Mouse (Mus musculus) heart, adult 8-10 months (tissue): Measurements from ENCODE around the gene Zyx. TPM values are rescaled to one million over a fixed set of nuclear protein-coding genes. Genes with fewer than 3 reads are reported as not detected.
A peak's percentile ranks its signal among the peaks of the same experiment; 100 is the strongest.

Experiments used
- DNase-seq: peaks from one replicate; pipeline ENCODE4 v3.0.0; 2022; ENCODE audit warnings: low spot score
- total RNA-seq, 4 experiments: library from RNA; stranded (reverse); gene quantifications; 2 replicates each; pipeline ENCODE4 v1.2.4; 2022

Gene Zyx
- total RNA-seq, 4 experiments from 2014 or later: 39.3 to 47.4 (median 44.6) TPM

DNA sequence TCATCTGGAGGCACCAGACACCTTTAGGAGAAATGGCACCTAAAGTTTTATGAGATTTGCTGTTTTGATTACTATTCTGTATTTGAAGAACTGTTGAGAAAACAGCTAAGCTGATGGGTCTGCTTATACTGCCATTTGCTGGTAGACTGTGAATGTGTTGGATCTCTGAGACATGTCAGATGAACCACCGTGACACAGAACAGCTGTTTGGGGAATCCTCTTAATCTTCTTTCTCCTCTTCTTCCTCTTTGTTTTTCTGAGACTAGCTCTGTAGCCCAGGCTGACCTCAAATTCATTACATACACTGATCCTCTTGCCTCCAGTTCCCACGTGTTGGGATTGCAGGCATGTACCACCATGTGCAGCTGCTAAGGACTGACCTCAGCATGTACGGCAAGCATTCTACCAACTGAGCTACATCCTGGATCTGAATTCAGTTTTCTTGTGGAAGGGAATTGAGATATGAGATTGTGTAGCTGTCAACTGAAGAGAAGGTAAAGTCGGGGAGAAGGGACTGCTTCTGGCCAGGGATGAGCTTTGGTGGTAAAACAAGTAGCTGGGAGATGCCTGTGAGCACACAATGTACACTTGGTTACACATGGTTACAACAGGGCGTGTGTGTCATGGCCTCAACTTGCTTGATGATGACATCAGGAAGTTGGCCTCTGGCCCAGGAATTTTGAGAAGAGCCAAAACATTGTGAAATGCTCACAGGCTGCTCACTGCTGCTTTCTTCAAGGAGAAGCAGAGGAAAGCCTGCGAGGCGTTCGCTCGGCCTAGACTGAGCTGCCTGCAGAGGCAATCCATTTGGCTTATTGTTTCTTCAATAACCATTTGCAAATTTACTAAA is 46.8 kb downstream of the Zyx start:
- DNase-seq: peak; percentile 96

DNA sequence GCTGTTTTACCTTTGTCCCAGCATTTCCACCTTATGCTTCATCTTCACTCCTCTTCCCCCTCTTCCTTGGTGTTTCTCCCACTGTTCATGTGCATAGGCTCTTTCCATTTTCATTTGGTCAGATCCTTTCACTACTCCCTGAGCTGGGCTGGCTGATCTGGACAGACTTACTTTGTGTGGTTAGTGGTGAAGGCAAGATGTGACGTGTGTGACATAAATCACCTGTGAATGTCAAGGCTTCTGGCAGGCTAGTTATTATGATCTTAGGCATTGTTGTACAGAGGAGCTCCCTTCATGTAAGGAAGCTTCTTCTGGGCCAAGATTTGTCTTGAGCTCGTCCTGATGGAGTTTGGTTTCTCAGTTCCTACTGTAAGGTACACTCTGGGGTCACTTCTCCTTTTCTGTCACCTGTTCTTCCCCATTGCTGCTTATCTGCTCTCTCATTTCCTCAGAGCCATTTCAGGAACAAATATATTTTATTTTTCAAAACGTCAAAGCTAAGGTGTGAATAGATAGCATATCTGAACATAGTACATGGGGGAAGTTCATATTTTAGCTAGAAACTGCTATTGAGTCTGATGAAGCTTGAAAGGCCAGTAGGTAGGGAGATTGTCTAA is 47.7 kb downstream of the Zyx start:
- no peak for DNase-seq

DNA sequence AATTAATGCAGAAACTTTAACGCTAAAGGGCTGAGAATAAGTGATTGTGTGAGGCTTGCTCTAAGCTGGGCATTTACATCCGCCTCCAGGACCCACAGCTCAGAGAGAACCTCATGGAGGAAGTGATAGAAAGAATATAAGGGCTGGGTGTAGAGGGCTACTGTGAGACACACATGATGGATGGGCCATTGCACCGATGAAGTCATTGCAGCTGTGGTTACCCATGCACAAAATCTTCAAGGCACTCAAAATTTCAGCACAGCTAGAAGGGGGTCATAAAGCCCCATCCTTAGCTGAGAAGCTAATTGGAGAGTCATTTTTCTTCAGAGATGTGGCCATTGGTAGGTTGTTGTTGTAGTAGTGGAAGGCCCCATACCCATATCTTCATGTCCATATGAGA is 48.9 kb downstream of the Zyx start:
- DNase-seq: no peak

DNA sequence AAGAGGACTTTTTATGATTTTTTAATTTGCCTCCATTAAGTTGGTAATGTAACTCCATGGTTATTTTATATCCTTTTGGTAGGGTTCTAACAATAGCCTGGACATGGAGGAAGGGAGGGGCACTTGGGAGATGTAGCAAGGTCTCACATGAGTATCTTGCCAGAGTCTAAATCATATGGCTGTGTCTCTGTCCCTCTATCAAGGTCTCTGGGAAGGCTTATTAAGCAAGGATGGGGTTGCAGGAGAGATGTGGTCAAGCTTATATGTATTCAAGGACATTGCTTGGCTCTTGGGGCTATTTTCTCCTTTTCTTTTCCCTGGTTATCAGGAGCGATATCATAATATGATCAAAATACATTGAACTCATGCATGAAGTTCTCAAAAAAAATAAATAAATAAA is 49.6 kb downstream of the Zyx start:
- DNase-seq: no peak

DNA sequence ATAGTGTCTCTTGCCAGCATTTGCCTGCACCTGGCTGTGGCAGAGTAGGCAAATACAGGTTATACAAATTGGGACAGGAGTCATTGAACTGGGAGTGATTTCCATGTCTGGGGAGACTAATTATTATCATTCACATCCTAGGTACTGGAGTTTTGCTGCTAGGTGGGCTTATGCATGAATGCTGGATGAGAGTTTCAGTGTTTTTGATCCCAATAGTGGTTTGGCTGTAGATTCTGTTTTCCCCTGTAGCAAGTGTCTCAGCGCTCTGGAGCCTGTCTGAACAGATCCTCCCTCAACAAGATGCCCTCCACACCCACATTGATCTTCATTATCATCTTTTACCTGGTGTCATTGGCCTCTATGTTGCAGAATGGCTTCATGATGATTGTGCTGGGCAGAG is 50.5 kb downstream of the Zyx start, which contains the start of gene Tas2r143:
Gene Tas2r143, plus strand, starts transcription at position 301 of the 400 bp plus-strand sequence.
- DNase-seq: no peak

DNA sequence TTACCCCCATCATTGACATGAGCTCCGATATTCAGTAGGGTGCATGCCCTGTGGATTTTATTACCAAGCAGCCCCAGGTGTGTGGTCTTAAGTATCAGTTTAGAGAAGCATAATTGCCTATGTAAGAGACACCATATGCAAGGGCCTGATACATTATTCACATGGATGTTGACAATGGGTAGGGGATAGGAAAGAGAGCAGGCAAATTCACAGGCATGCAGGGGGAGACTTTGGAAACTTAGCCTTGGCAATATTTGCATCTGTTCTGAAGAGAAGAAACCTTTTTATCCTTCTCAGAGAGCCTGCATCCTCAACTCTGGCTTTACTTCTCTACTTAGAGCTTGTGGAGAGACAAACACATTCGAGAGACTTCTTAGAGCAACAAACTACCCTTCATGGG is 55.7 kb downstream of the Zyx start, which contains the start of gene Tas2r135:
Gene Tas2r135, plus strand, starts transcription at position 301 of the 400 bp plus-strand sequence.
- no peak for DNase-seq

Other genes starting within 250 kb of the Zyx start
- not detected for gene Tas2r139, start 208.7 kb upstream of the Zyx start, total RNA-seq
- not detected for gene Tas2r144, start 134.3 kb upstream of the Zyx start, total RNA-seq
- 100 to 1,000 TPM; 139 to 181 (median 156) TPM for gene Gstk1, start 103.7 kb upstream of the Zyx start, total RNA-seq
- under 1 TPM in 2 of 4 experiments, not detected in 2; 0.30 to 0.62 TPM for gene Tmem139, start 87.7 kb upstream of the Zyx start, total RNA-seq
- gene Casp2, start 84.6 kb upstream of the Zyx start, total RNA-seq: 1 to 10 TPM; 6.3 to 9.6 (median 7.5) TPM
- gene Clcn1, start 62.9 kb upstream of the Zyx start, total RNA-seq: 10 to 100 TPM in 1 of 4 experiments, 1 to 10 TPM in 3; 4.6 to 10.8 (median 7.5) TPM
- gene Fam131b, start 25.0 kb upstream of the Zyx start, total RNA-seq: under 1 TPM; 0.44 to 0.82 (median 0.51) TPM
- gene Epha1, start 23.6 kb downstream of the Zyx start, total RNA-seq: under 1 TPM; 0.19 to 0.37 (median 0.27) TPM
- not detected for gene Tas2r143, start 50.6 kb downstream of the Zyx start, total RNA-seq
- gene Tas2r135, start 55.8 kb downstream of the Zyx start, total RNA-seq: under 1 TPM in 1 of 4 experiments, not detected in 3; 0.25 TPM
- gene Tas2r126, start 84.9 kb downstream of the Zyx start, total RNA-seq: not detected
- gene Olfr458, start 115.6 kb downstream of the Zyx start, total RNA-seq: not detected
- not detected for gene Olfr457, start 126.7 kb downstream of the Zyx start, total RNA-seq
- not detected for gene Olfr456, start 137.6 kb downstream of the Zyx start, total RNA-seq
- gene Olfr455, start 198.0 kb downstream of the Zyx start, total RNA-seq: not detected
- gene Tcaf3, start 248.1 kb downstream of the Zyx start, total RNA-seq: not detected